Mouse (Mus musculus) cerebellum, adult 2 months (tissue): ENCODE measurements around the gene Dennd4b.

Source experiments
- CTCF ChIP-seq: fragments of 200-500 bp; IDR thresholded peaks from 2 replicates; pipeline ENCODE4 v1.5.1; 2011; ENCODE audit warnings: low read depth, mild to moderate bottlenecking, control low read depth, low read length, moderate library complexity, borderline replicate concordance; ENCODE audit not compliant: insufficient read depth
- POLR2A ChIP-seq: fragments of 200-500 bp; IDR thresholded peaks from 2 replicates; pipeline ENCODE4 v1.6.1; 2011; ENCODE audit warnings: low read length, control low read depth, borderline replicate concordance; ENCODE audit not compliant: insufficient read depth

DNA sequence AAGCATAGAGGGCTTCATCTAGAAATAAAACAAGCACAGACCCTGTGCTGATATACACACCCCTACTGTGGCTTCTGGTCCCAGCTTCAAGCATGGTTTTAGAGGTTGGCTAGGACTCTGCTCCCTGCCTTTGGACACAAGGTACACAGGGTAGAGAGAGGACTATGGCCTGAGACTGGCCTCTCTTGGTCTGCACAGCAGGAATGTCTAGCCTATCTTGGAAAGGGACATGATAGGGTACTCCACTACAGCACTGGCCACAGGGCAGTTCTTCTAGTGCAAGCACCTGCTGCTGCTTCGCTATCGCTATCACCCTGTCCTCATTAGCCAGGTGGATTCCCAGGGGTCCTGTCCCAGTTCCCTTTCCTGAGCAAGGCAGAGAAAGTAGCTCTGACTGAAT, 23.7 kb upstream of the Dennd4b start:
- TF ChIP-seq CTCF (no peak), POLR2A (no peak)
